Mouse (Mus musculus) thymus, adult 2 months (tissue): ENCODE measurements at regions not wholly inside any gene's neighbourhood (a gene's known extent, or its start where the extent isn't known, plus 50 kb on each side); places are given as distances from the start of the nearest gene placed in this dataset.

Experiments used
- CTCF ChIP-seq: fragments of 200-500 bp; IDR thresholded peaks from 2 replicates; pipeline ENCODE4 v1.5.1; 2012; ENCODE audit warnings: mild to moderate bottlenecking, control low read depth, low read length, moderate library complexity, borderline replicate concordance; ENCODE audit not compliant: control insufficient read depth, poor library complexity, insufficient read depth; ENCODE audit errors: extremely low read depth
- POLR2A ChIP-seq: fragments of 200-500 bp; IDR thresholded peaks from 2 replicates; pipeline ENCODE4 v1.6.1; 2012; ENCODE audit warnings: mild to moderate bottlenecking, low read length, control low read depth, moderate library complexity; ENCODE audit not compliant: control insufficient read depth, poor library complexity, insufficient read depth; ENCODE audit errors: extremely low read depth

DNA sequence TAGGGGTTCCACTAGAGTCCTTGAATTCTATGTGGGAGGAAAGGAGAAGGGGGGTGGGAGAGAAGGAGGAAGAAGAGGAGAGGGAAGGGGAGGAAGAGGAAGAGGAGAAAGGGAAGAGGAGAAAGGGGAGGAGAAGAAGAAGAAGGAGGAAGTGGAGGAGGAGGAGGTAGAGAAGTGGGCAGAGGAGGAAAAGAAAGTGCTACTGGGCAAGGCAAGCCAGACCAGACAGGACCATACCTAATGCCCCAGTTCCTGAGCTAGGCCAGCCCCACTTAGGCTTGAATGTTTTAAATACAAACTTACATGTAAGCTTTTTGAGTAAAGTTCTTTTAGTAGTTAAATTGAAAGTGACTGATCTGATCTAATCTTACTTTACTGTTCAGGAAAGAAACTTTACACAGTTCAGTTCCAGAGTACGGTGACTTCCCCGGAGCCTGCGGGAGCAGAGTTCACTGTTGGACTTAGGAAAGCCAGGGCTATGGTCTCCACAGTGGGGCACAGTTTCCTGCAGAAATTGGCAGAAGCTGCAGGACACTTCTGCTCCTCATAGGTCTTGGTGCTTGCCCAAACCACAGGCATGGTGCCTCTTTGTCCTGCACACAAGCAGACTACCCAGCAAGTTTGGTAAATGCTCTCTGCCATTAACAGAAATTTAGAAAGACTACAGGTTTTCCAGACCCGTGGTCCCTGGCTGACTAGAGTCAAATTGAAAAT is 131.9 kb upstream of the Fut8 start:
- TF ChIP-seq CTCF = no peak
- no peak for TF ChIP-seq POLR2A
